Mouse (Mus musculus): ENCODE results near the gene Erp29.

DNA sequence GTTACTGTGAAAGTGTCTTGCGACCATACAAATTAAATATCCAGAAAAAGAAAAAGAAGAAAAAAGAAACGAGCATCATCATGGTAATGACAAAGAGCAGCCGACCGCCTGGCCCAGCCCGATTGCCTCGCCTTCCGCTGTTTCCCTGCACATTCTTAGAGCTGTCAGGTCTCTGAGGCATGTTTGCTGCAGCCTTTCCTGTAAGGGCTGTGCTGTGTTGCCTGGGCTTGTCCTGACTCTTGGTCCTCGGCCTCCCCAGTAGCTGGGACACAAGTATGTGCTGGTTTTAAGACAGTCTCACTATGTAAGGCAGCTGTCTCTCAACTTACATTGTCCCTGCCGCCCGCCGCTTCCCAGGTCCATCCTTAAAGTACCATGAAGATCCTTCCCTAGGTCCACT lies 13.6 kb downstream of the Erp29 start:
- no peak for TF ChIP-seq HCFC1 (IDR thresholded peaks at IDR 0.05; ENCODE audit: borderline replicate concordance, insufficient read depth, low read length)
- no peak for TF ChIP-seq CHD2 (IDR thresholded peaks at IDR 0.05; ENCODE audit: low read depth, low read length)
